Mouse (Mus musculus): ENCODE measurements at regions not wholly inside any gene's neighbourhood (a gene's known extent, or its start where the extent isn't known, plus 50 kb on each side); places are given as distances from the start of the nearest gene placed in this dataset.

DNA sequence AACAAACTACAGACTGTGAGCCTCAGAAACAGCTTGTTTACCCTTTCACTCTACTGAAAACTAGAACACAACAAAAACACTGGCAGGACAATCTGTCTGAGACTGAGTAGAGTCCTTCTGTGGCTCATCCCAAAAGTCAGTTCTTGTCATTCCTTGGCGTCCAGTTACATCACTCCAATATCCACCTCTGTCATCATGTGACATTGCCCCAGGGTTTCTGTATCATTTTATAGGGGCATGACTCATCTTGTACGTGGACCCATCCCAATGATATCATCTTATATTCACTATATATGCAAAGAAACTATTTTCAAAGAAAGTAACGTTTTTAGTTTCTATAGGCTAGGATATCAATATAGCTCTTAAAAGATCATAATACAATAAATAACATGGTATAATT lies 152.3 kb downstream of the Dkk2 start:
- DNase-seq = no peak

- DNase-seq = no peak
Measured at GRCm38 (mm10) chr3:132257834-132258233, 172.7 kb downstream of the Dkk2 start.

DNA sequence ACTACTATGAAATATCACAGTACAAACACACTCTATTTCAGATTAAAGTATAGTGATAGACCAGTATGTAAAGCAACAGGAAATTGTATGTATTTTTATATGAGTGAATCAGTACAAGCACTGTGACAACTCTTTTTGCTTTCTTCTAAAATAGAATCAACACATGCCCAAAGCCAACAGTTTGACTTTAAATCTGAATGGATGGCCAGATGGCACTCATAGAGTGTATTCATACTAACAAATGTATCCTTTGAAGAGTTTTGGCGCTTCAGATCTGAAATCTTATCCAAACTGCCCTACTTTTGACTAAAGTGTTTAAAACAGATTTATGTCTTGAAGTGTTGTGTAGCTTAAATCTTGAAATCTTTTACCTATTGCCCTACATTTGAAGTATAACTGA lies 184.5 kb downstream of the Dkk2 start:
- no peak for DNase-seq

DNA sequence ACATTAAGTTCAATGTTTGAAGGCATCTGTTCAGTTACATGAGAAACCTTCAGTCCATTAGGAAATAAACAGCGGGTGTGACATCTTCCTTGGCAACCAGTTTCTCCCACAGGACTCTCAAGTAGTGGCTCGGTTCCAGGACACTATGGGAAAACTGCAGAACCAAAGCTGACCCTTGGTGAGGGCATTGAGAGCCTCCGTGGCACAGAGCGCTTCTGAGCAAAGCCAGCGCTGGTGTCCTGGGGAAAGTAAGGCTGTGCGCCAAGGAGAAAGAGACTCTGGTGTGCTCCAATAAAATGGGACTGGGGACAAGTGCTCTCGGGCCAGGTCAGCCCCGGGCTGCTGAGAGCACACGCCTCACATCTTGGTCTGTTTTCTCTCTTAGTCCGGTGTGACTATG lies 189.7 kb downstream of the Dkk2 start:
- DNase-seq = no peak

GRCm38 (mm10) chr3:132277771-132278170 lies 192.7 kb downstream of the Dkk2 start:
- no peak for DNase-seq

DNA sequence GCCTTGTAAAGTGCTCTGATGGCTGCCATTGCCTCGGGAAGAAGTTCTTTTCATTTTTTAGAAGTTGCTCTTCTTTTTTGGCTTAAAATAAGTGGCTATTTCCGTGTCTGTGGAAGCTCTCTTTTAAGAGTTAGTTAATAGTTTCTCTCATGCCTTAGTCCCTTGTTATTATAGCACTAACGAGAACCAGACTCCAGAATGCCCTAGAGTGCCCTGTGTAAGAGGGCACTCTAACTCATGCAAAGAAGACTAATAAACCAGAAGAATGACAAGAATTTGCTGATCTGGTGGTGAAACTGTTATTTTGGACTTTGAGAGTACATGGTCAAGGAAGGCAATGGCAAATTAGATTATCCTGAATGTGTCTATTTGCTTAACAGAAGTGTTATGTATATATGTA lies 202.6 kb downstream of the Dkk2 start:
- DNase-seq = no peak

DNA sequence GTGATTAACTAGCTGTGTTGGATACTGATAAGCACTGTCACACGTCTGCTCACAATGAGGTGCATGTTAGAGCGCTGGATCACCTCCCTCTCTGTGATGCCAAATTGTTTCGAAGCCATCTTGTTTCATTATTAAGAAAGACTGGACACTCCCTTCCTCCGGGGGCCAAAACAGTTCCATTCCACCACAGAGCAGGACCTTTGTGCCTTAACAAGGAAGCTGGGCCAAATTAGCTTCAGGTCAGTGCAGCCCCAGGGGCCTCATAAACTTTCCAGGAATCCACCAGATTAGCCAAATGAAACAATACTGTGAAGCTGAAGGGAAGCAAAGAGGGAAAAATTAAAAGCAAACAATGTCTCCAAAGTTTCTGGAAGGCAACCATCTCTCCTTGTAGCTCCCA lies 241.9 kb downstream of the Dkk2 start:
- DNase-seq = no peak

- no peak for DNase-seq
Measured at GRCm38 (mm10) chr3:132343625-132344024, 258.5 kb downstream of the Dkk2 start.

GRCm38 (mm10) chr3:132345856-132346255 lies 260.8 kb downstream of the Dkk2 start:
- DNase-seq = no peak

DNA sequence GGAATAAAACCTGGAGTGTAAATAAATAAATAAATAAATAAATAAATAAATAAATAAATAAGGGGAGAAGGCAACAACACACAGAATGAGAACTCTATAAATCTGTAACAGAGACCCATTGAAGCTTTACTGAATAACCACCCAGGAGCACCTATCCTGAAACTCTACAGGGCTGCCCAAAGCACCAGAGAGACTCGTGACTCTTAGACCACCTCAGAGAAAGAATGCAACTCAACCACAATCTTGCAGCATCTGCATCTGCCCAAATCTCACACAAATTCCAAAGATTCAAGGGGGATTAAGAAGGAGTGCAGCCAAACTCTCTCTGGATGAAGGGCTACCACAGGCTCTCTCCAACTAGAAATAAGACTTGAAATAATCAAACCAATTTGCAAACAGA lies 264.5 kb downstream of the Dkk2 start:
- no peak for DNase-seq

DNA sequence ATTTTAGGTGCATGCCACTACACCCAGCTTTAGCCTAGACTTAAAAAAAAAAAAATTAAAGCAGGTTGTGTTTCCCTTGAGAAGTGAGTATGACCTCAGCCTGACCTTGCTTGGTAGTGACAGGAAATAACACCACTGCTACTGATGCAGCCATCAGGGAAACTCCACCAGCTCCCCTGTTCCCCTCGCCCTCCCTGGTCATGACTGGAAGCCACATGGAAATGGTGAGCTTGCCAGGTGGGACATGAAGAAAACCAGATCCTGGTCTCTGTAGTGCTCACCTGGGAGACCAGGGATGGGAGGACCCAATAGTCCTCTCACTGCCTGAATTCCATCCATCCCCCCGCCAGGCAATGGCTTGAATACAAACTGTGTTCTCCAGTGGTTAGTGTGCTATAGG lies 268.1 kb downstream of the Dkk2 start:
- DNase-seq = no peak

GRCm38 (mm10) chr3:132359596-132359995 lies 270.0 kb upstream of the Gimd1 start:
- DNase-seq = no peak

DNA sequence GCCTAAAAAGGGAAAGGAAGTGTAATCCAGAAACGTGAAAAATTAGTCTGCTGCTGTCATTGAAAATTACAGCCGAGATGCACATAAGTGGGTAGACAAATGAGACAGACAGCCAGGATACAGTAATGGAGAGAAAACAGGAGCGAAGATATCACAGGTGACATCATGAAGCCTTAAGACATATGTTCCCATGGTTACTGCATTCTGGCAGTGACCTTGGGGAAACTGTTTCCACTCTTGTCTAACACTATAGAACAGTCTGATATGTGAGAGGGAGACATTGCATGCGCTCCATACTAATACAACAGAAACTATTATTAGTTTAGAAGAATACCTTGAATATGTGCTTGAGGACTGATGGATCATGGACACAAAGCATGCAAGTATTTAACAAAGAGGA lies 254.0 kb upstream of the Gimd1 start:
- no peak for DNase-seq

GRCm38 (mm10) chr3:132417742-132418141 lies 211.9 kb upstream of the Gimd1 start:
- no peak for DNase-seq

DNA sequence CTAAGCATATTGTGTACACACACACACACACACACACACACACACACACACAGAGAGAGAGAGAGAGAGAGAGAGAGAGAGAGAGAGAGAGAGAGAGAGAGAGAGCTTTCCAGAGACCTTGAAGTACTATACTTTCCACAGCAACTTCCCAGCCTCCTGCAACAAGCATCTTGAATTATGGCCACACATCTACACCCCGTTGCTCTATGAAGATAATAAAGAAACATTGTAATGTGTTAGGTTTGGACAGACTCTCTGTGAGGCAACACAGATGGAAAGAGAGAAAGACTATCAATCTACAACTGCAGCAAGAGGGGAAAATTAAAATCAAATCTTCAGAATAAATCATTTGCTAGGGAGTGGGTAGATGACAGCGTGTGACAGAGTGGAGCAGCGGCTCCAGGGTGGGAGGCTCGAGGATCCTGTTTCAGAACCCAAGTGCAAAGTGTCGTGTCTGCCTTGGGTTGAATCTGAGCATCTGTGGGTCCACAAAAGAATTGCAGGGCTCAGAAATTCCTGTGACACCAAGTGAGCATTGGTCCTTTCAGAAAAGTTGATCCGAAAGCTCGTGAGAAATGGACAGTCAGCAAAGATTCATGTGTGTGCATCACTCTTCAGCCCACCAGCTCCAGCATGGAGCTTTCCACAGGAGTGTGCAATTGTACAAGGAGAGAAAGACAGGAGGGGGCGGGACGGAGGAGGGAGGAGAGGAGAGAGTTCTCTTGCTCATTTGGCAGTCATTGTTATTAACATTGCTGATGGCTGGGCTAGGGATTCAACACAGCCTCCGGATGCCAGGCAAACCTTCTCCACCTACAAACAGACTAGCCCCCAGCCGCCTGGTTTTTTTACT lies 203.6 kb upstream of the Gimd1 start:
- DNase-seq = no peak

GRCm38 (mm10) chr3:132427244-132427643 lies 202.4 kb upstream of the Gimd1 start:
- DNase-seq = no peak

- DNase-seq = no peak
Measured at GRCm38 (mm10) chr3:132428148-132428547, 201.5 kb upstream of the Gimd1 start.

GRCm38 (mm10) chr3:132431805-132432204 lies 197.8 kb upstream of the Gimd1 start:
- DNase-seq = no peak

DNA sequence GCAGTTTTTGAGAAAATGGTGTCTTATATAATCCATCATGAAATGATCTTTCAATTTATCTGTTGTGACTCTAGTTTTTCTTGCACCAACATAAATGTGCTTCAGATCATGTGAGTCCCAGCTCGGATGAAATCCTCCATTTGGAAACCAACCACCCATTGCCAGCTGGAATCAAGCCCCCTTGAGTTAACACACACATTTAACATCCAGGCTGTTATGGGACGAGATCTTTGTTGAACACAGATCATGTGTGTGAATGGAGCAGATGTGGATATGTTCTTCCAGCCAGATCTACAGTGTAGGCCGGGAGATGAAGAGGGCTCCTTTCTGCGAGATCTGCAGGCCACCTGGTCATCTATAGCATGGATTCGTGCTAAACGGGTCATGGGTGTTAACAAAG lies 188.4 kb upstream of the Gimd1 start:
- DNase-seq = no peak

DNA sequence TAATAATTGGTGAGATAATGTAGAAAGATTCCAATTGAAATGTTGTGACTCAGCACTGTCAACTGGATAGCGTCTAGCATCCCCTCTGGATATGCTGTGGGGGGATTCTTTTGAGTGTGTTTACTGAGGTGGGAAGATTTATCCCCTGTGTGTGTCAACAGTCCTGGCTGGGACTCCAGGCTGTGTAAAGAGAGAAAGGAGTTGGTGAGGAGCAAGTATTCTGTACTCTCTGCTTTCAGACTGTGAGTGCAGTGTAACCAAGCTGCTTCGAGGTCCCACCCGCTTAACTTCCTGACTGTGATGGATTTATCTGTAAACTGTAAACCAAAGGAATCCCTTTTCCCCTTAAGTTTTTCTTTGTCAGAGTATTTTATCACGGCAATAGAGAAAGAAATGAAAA lies 175.7 kb upstream of the Gimd1 start:
- no peak for DNase-seq

GRCm38 (mm10) chr3:132462348-132462959 lies 167.2 kb upstream of the Gimd1 start:
- no peak for DNase-seq

GRCm38 (mm10) chr3:132471070-132471469 lies 158.6 kb upstream of the Gimd1 start:
- DNase-seq = no peak

DNA sequence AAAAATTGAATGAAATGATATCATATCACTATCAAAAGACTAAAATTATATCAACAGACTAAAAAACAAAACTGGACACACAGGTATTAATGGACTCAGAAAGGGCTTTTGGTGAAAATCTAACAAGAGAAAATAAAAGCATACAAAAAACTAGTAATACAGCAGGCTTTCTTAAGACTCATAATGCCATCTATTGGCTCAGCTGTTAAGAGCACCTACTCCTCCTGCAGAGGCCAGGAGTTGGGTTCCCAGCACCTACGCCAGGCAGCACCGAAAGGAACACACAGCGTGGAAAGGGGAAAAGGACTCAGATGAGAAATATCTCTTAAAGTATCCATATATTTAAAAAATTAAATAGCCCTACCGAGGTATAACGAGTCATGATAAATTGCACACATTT lies 151.9 kb upstream of the Gimd1 start:
- DNase-seq = no peak

- DNase-seq = no peak
Measured at GRCm38 (mm10) chr3:132479275-132479674, 150.3 kb upstream of the Gimd1 start.

GRCm38 (mm10) chr3:132484814-132485213 lies 144.8 kb upstream of the Gimd1 start:
- DNase-seq = no peak
